12 mouse cellular contexts compared by ENCODE assay signal in the genomic region with DNA sequence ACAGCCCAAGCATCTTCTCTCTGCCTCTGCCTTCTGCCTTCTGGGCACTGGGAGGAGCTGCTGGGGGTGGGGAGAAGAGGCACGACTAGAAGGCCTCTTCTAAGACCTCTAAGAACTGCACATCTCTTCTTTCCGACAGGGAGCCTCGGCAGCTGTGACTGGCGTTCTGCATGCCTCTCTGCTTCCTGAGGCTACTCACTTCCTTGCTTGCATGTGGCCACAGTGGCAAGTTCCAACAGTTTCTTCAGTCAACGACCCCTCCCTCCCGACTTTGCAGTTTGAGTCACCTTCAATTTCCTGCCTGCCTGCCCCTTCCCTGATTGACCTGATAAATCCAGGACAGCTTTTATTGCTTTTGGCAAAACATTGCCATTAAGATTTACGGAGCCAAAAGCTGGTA. TPM values are rescaled to one million over a fixed set of nuclear protein-coding genes. Genes with fewer than 3 reads are reported as not detected.
DNase-seq lines count a peak whose midpoint lies in the region; ATAC-seq and TF ChIP-seq lines count a peak whose summit lies in the region.
"Had no signal": no experiment of that assay in that cellular context is flagged by ENCODE, and none has a peak within 500 bp of the region (broad histone marks: within the 10 kb centered on the region; RNA-seq: fewer than 3 reads in every experiment).

No protein-coding gene starts in this region.

- H3K27ac ChIP-seq in kidney, postnatal 0 days: peak overlapping the region; percentile 48; the same call in 1 of the 2 replicates

- 0 out of 2 replicates have a peak, but pooled peaks have one; percentile 15 for TF ChIP-seq CTCF in kidney, postnatal 0 days (IDR thresholded peaks at IDR 0.05; ENCODE audit: low read depth)

- ATAC-seq in kidney, postnatal 0 days (replicated peaks; ENCODE audit: low FRiP score, low read depth): no peak
- ATAC-seq in inflammation-experienced regulatory T-cells, adult 6 months: no peak
- ATAC-seq in megakaryocyte progenitor cell, adult 5-6 weeks (replicated peaks; ENCODE audit: poor library complexity): no peak

- H3K4me1 ChIP-seq in kidney, postnatal 0 days (replicated peaks; ENCODE audit: insufficient read depth, low read length): peaks cover 24% of the 10 kb centered on the region; the same call in 1 of the 2 replicates

- no peak overlapping the region for H3K4me2 ChIP-seq in kidney, postnatal 0 days (ENCODE audit: low read length)

- no peak overlapping the region for H3K9ac ChIP-seq in kidney, postnatal 0 days (ENCODE audit: low read depth, low read length)

- 9% methylated on average over 7 of the region's 7 CpGs for WGBS in kidney, postnatal 0 days

- no peaks in the 10 kb centered on the region for H3K27me3 ChIP-seq in kidney, postnatal 0 days (ENCODE audit: insufficient read depth, low read length)

- no peak overlapping the region for H3K4me3 ChIP-seq in kidney, postnatal 0 days (replicated peaks; ENCODE audit: low read depth, low read length)

- H3K9me3 ChIP-seq in kidney, postnatal 0 days (replicated peaks; ENCODE audit: low read length): no peaks in the 10 kb centered on the region

- DNase-seq in kidney, postnatal 0 days (ENCODE audit: low spot score): peak; percentile 60
- DNase-seq in kidney, postnatal 14 days: no peak
- peak; percentile 43 to 50 for DNase-seq in urinary bladder, postnatal 36 days (ENCODE audit: low spot score in 2 of 2)
- no peak for DNase-seq in urinary bladder, postnatal 25 days (ENCODE audit: low spot score)
- peak; percentile 26 for DNase-seq in forelimb bud, embryonic 11.5 days (ENCODE audit: low read depth, low spot score)
- DNase-seq in yolk sac, embryonic 10.5 days (ENCODE audit: low spot score): peak; percentile 43
- DNase-seq: adrenal gland, postnatal 36 days; cerebellum, adult 9-10 months; lung, postnatal 4 days had no signal

- no peaks in the 10 kb centered on the region for H3K36me3 ChIP-seq in kidney, postnatal 0 days (ENCODE audit: insufficient read depth, low read length)

RNA-seq across cellular contexts. Expression of gene Tmem209, which starts 46.8 kb away (rescaled TPM):
- polyA plus RNA-seq in kidney, postnatal 0 days (2015; fragmentation: Nextera tagmentation; extraction: Ambion mirVana): 25.9 and 27.4 TPM in 2 replicates
- polyA plus RNA-seq in inflammation-experienced regulatory T-cells, adult 6 months (2017; shearing (Covaris generic)): 10 to 100 TPM; 56.2 to 68.8 (median 61.0) TPM
- 46.5 and 62.6 TPM in 2 replicates for total RNA-seq in megakaryocyte progenitor cell, adult 5-6 weeks (2015)
- 29.4 and 31.7 TPM in 2 replicates for total RNA-seq in megakaryocyte progenitor cell, adult 5-6 weeks (2017)

RNA-seq across cellular contexts. Expression of gene Ssmem1, which starts 46.8 kb away (rescaled TPM):
- 0.19 and 0.30 TPM in 2 replicates for polyA plus RNA-seq in kidney, postnatal 0 days (2015; fragmentation: Nextera tagmentation; extraction: Ambion mirVana)
- polyA plus RNA-seq in inflammation-experienced regulatory T-cells, adult 6 months (2017; shearing (Covaris generic)): not detected
- not detected in 2 replicates for total RNA-seq in megakaryocyte progenitor cell, adult 5-6 weeks (2015)
- total RNA-seq in megakaryocyte progenitor cell, adult 5-6 weeks (2017): not detected in 2 replicates
- total RNA-seq: neutrophil, adult 5-6 weeks had no signal

Comparison
In these comparisons a context has a peak if more than half of its experiments do, and no peak if none do; other contexts are left out.
1. DNase-seq: peak in kidney, postnatal 0 days (single experiment), urinary bladder, postnatal 36 days (2 of 2), forelimb bud, embryonic 11.5 days (single experiment) and yolk sac, embryonic 10.5 days (single experiment); none in kidney, postnatal 14 days (single experiment) and urinary bladder, postnatal 25 days (single experiment).